Mouse (Mus musculus): ENCODE results near the gene Parp8. TPM values are rescaled to one million over a fixed set of nuclear protein-coding genes. Genes with fewer than 3 reads are reported as not detected.

Parp8 gene
- 36.4 to 44.6 TPM (median 40.8 TPM) in 4 replicates for total RNA-seq (2023; ENCODE audit: inconsistent age)

DNA sequence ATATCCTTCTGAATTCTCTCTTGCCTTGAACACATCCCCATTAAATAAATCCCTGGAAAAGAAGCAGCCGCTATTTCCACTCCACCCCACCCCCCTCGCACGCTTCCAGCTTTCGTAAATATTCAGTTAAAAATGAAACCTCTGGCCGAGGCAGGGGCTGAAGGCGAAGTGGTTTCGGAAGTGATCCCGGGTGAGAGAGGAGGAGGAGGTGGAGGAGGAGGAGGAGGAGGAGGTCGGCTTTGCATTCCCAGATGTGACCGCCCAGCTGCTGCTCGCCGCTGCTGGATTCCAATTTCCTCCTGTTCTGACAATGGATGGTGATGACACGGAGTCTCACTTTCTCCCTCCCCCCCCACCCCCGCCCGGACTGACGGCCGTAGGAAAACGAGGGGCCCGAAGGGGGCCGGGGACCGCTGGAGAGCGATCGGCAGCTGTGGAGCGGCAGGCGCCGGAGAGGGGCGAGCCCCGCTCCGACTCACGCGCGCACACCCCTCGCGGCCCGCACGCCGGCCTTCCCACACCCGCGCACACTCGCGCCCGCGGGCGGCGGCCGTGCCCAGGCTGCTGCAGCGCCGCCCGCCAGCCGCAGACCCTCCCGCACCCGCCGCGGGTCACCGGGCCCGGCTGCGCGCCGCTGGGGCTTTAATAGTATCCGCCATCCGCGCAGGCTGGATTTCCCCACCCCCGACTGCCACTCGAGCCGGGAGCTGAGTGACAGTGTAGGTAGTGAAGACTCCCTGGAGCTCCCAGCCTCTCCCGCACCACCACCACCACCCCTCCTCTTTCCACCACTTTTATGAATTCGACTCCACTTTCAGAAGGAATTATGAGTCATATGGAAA is at the start of gene Parp8:
Gene Parp8, minus strand, starts transcription at position 312 of the 842 bp plus-strand sequence.

Other genes with a start within 250 kb of the Parp8 start
- 12.6 to 17.4 TPM (median 14.8 TPM) in 4 replicates for gene Emb, start 183.0 kb upstream of the Parp8 start, total RNA-seq (2023; ENCODE audit: inconsistent age)
- 0.21 to 0.22 TPM in 2 of 4 replicates, not detected in the others for gene Gm17509, start 195.5 kb upstream of the Parp8 start, total RNA-seq (2023; ENCODE audit: inconsistent age)